ENCODE assay signal across 8 mouse cellular contexts in genomic region chr15:83032981-83033541, GRCm38 (mm10). TPM values are rescaled to one million over a fixed set of nuclear protein-coding genes. Genes with fewer than 3 reads are reported as not detected.
DNase-seq lines count a peak whose midpoint lies in the region; ATAC-seq and TF ChIP-seq lines count a peak whose summit lies in the region.

Gene Nfam1, minus strand, starts transcription at chr15:83033306.

- TF ChIP-seq EP300 in heart, postnatal 0 days (IDR thresholded peaks at IDR 0.05; ENCODE audit: low read depth): no peak

- 26% methylated on average over 17 of the region's 17 CpGs for WGBS in heart, postnatal 0 days
- 8% methylated on average over 17 of the region's 17 CpGs for WGBS in liver, embryonic 16.5 days (ENCODE audit: insufficient replicate concordance)

- no peaks in the 10 kb centered on the region for H3K9me3 ChIP-seq in heart, postnatal 0 days (replicated peaks; ENCODE audit: control insufficient read depth, low read length)
- H3K9me3 ChIP-seq in liver, embryonic 16.5 days (replicated peaks; ENCODE audit: control insufficient read depth, low read length): no peaks in the 10 kb centered on the region

- H3K27me3 ChIP-seq in heart, postnatal 0 days (ENCODE audit: control insufficient read depth, insufficient read depth, low read length): peaks cover 24% of the 10 kb centered on the region; the same call in 1 of the 2 replicates
- no peaks in the 10 kb centered on the region; the same call in none of the 2 replicates for H3K27me3 ChIP-seq in liver, embryonic 16.5 days (ENCODE audit: control insufficient read depth, insufficient read depth, low read depth, low read length)

- TF ChIP-seq CTCF in brain, embryonic 14.5 days (IDR thresholded peaks at IDR 0.05; ENCODE audit: borderline replicate concordance, extremely low read depth, insufficient read depth, insufficient read length): no peak
- no peak for TF ChIP-seq CTCF in heart, postnatal 0 days (IDR thresholded peaks at IDR 0.05; ENCODE audit: low read depth)

- DNase-seq in heart, adult 11 months: peak; percentile 97
- DNase-seq in heart, postnatal 25 days (ENCODE audit: low spot score): no peak
- peak; percentile 75 for DNase-seq in brain, embryonic 14.5 days (ENCODE audit: low read depth)
- DNase-seq in heart, postnatal 0 days (ENCODE audit: low spot score): no peak
- peak; percentile 43 for DNase-seq in retina, embryonic 14.5 days (ENCODE audit: low spot score)
- no peak for DNase-seq in urinary bladder, postnatal 4 days (ENCODE audit: low spot score in 2 of 2)
- DNase-seq in testis, postnatal 14 days (ENCODE audit: low spot score): no peak

- no peak within 1 kb of the TSS for H3K4me3 ChIP-seq in heart, postnatal 0 days (ENCODE audit: low read depth, low read length)
- peak within 1 kb of the TSS; percentile 48 for H3K4me3 ChIP-seq in liver, embryonic 16.5 days (ENCODE audit: low read depth, low read length)

- peak within 1 kb of the TSS; percentile 26; the same call in 1 of the 2 replicates for H3K4me2 ChIP-seq in heart, postnatal 0 days (ENCODE audit: low read depth, low read length)
- 0 out of 2 replicates have a peak within 1 kb of the TSS, but pooled peaks have one; percentile 26 for H3K4me2 ChIP-seq in liver, embryonic 16.5 days (ENCODE audit: low read depth, low read length)

- TF ChIP-seq POLR2A in brain, embryonic 14.5 days (IDR thresholded peaks at IDR 0.05; ENCODE audit: borderline replicate concordance, extremely low read depth, insufficient read depth, insufficient read length, poor library complexity, severe bottlenecking): no peak

- no peaks in the 10 kb centered on the region for H3K36me3 ChIP-seq in heart, postnatal 0 days (replicated peaks; ENCODE audit: control insufficient read depth, insufficient read depth, low read length)
- H3K36me3 ChIP-seq in liver, embryonic 16.5 days (ENCODE audit: control insufficient read depth, insufficient read depth): no peaks in the 10 kb centered on the region

- ATAC-seq in heart, postnatal 0 days (ENCODE audit: insufficient read depth, low read depth): no peak
- ATAC-seq in liver, embryonic 16.5 days (ENCODE audit: low read depth): peak; percentile 33; the same call in 1 of the 2 replicates

- H3K9ac ChIP-seq in heart, postnatal 0 days (replicated peaks; ENCODE audit: low read depth, low read length): no peak within 1 kb of the TSS
- peak within 1 kb of the TSS; percentile 49; the same call in 1 of the 2 replicates for H3K9ac ChIP-seq in liver, embryonic 16.5 days (ENCODE audit: low read depth, low read length)

- peaks cover 19% of the 10 kb centered on the region for H3K4me1 ChIP-seq in heart, postnatal 0 days (ENCODE audit: control insufficient read depth, insufficient read depth)
- H3K4me1 ChIP-seq in liver, embryonic 16.5 days (ENCODE audit: control insufficient read depth, low read depth, low read length): no peaks in the 10 kb centered on the region

- intact Hi-C loops in heart, postnatal 25 days (cut with DNase I): no loop called here

- no peak within 1 kb of the TSS for H3K27ac ChIP-seq in heart, postnatal 0 days (ENCODE audit: low read depth)
- H3K27ac ChIP-seq in liver, embryonic 16.5 days (ENCODE audit: low read length): 0 out of 2 replicates have a peak within 1 kb of the TSS, but pooled peaks have one; percentile 30

RNA-seq across cellular contexts. Expression of gene Nfam1, which starts in this region (rescaled TPM):
- total RNA-seq in heart, postnatal 25 days (2021): 1 to 10 TPM; 2.9 TPM
- 1.7 and 2.1 TPM in 2 replicates for polyA plus RNA-seq in brain, embryonic 14.5 days (2012; rRNA removed)
- 0.38 and 0.54 TPM in 2 replicates for total RNA-seq in heart, postnatal 0 days (2014; rRNA removed; ENCODE audit: low replicate concordance)
- polyA plus RNA-seq in heart, postnatal 0 days (2015; fragmentation: Nextera tagmentation; extraction: Ambion mirVana): 0.99 and 1.2 TPM in 2 replicates
- polyA plus RNA-seq in liver, embryonic 16.5 days (2015; fragmentation: Nextera tagmentation; extraction: Ambion mirVana): 12.5 and 14.3 TPM in 2 replicates

Comparison
In these comparisons a context has a peak if more than half of its experiments do, and no peak if none do; other contexts are left out.
1. DNase-seq: peak in heart, adult 11 months (single experiment), brain, embryonic 14.5 days (single experiment) and retina, embryonic 14.5 days (single experiment); none in heart, postnatal 25 days (single experiment), heart, postnatal 0 days (single experiment), urinary bladder, postnatal 4 days (0 of 2) and testis, postnatal 14 days (single experiment).